Mouse (Mus musculus) spleen, adult 2 months (tissue): ENCODE results near the gene Gm6871. TPM values are rescaled to one million over a fixed set of nuclear protein-coding genes. Genes with fewer than 3 reads are reported as not detected.

ENCODE experiments used
- DNase-seq, 2 experiments: peaks; one replicate each; pipeline versions ENCODE4 v3.0.0 to v3.0.0-alpha.2; 2012 to 2021; ENCODE audit warnings: low spot score in 2 of 2, low read depth in 1 of 2
- H3K27ac ChIP-seq: fragments of 200-500 bp; 2 replicates; pipeline ENCODE4 v1.5.1; 2012; ENCODE audit warnings: low read length, inconsistent platforms; ENCODE audit not compliant: insufficient read depth
- H3K27me3 ChIP-seq: fragments of 200-500 bp; 2 replicates; pipeline ENCODE4 v1.6.1; 2012; ENCODE audit warnings: mild to moderate bottlenecking, moderate library complexity, low read length, inconsistent platforms; ENCODE audit not compliant: control insufficient read depth, insufficient read depth
- H3K36me3 ChIP-seq: fragments of 200-500 bp; 2 replicates; pipeline ENCODE4 v1.6.1; 2012; ENCODE audit warnings: mild to moderate bottlenecking, low read length, inconsistent platforms; ENCODE audit not compliant: control insufficient read depth, insufficient read depth
- H3K4me1 ChIP-seq: fragments of 200-500 bp; 2 replicates; pipeline ENCODE4 v1.6.1; 2011; ENCODE audit warnings: inconsistent platforms; ENCODE audit not compliant: control insufficient read depth, insufficient read depth, insufficient read length
- H3K4me3 ChIP-seq: fragments of 200-500 bp; 2 replicates; pipeline ENCODE4 v1.5.1; 2011; ENCODE audit warnings: mild to moderate bottlenecking, inconsistent platforms; ENCODE audit not compliant: insufficient read depth, insufficient read length; ENCODE audit errors: extremely low read depth
- CTCF ChIP-seq: fragments of 200-500 bp; IDR thresholded peaks from 2 replicates; pipeline ENCODE4 v1.5.1; 2011; ENCODE audit warnings: mild to moderate bottlenecking, inconsistent platforms; ENCODE audit not compliant: insufficient read depth, insufficient read length, insufficient replicate concordance; ENCODE audit errors: extremely low read depth
- POLR2A ChIP-seq: fragments of 200-500 bp; IDR thresholded peaks from 2 replicates; pipeline ENCODE4 v1.6.1; 2011; ENCODE audit warnings: low read depth, low read length, inconsistent platforms
- WGBS: fragments of 180-500 bp; shearing (Covaris S2); methylation state at CpG from one replicate; pipeline ENCODE4 v1.1.7; 2018; 5-methylcytosine and 5-hydroxymethylcytosine counted together
- polyA plus RNA-seq: library from polyadenylated mRNA; depleted of rRNA; stranded (reverse); fragments of >200 nt; gene quantifications from 2 replicates; pipeline ENCODE4 v1.2.3, GENCODE M21; 2012

The Gm6871 gene
- polyA plus RNA-seq, 1 experiment = not detected

GRCm38 (mm10) chr7:41582028-41582427 lies 8.6 kb upstream of the Gm6871 start:
- Histone ChIP-seq H3K4me3 (no peak overlapping the region), H3K27me3 (no peaks in the 10 kb centered on the region), H3K27ac (no peak overlapping the region), H3K4me1 (no peaks in the 10 kb centered on the region), H3K36me3 (no peaks in the 10 kb centered on the region)
- DNase-seq = no peak
- TF ChIP-seq CTCF = no peak
- no peak for TF ChIP-seq POLR2A

- no peak for DNase-seq
- Histone ChIP-seq H3K4me3 (no peak overlapping the region), H3K36me3 (no peaks in the 10 kb centered on the region), H3K4me1 (no peaks in the 10 kb centered on the region), H3K27ac (no peak overlapping the region), H3K27me3 (no peaks in the 10 kb centered on the region)
- WGBS = 95% methylated on average over 2 of the region's 2 CpGs
- TF ChIP-seq CTCF = no peak
- no peak for TF ChIP-seq POLR2A
Measured at GRCm38 (mm10) chr7:41577956-41578355, 4.5 kb upstream of the Gm6871 start.

DNA sequence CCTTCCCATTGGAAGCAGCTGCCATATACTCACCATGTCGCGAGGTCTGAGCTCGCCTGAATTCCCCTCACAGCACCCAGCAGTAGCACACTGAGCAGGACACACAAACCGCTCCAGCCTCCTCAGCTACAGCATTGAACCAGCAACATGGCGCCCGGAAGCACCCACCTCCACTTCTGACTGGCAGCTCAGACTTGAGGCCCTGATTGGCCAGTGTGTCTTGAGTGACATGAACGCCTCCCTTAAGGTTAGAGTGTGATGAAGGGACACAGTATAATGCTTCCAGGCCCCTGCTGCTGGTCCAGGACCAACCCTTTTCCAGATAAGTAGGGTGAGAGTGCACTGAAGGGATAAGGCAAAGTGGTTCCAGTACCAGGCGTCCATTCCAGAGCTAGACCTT lies 12.8 kb downstream of the Gm6871 start:
- H3K27me3 ChIP-seq = no peaks in the 10 kb centered on the region
- TF ChIP-seq CTCF = no peak
- TF ChIP-seq POLR2A = no peak
- no peak overlapping the region for H3K4me3 ChIP-seq
- H3K27ac ChIP-seq = no peak overlapping the region
- no peaks in the 10 kb centered on the region for H3K4me1 ChIP-seq
- DNase-seq = no peak
- no peaks in the 10 kb centered on the region for H3K36me3 ChIP-seq
- 74% methylated on average over 8 of the region's 8 CpGs for WGBS

GRCm38 (mm10) chr7:41512672-41513071 lies 60.8 kb downstream of the Gm6871 start:
- Histone ChIP-seq H3K4me3 (no peak overlapping the region), H3K4me1 (no peaks in the 10 kb centered on the region), H3K27me3 (no peaks in the 10 kb centered on the region), H3K36me3 (no peaks in the 10 kb centered on the region), H3K27ac (no peak overlapping the region)
- DNase-seq = no peak
- 83% methylated on average over 3 of the region's 3 CpGs for WGBS
- TF ChIP-seq CTCF = no peak
- TF ChIP-seq POLR2A = no peak

DNA sequence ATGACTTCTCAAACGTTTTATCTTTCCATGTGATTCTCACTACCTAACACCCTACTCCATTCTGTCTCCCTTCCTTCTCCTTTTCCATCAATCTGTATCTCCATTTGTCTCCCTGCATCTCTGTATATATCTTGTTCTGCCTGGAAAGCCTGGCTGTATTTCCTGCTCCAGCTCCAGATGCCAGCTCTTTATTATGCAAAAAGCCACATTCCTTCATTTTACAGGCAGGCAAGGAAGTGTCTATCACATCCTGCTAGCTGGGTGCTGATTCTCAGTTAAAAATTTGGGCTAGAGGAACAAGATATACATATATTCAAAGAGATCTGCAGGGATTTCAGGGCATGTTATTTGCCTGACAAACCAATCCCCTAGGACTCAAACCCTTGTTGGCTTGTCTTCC lies 61.3 kb downstream of the Gm6871 start:
- no peaks in the 10 kb centered on the region for H3K4me1 ChIP-seq
- H3K36me3 ChIP-seq = no peaks in the 10 kb centered on the region
- WGBS = 26% methylated on average over 1 of the region's 1 CpGs
- TF ChIP-seq POLR2A = no peak
- no peak for TF ChIP-seq CTCF
- H3K27me3 ChIP-seq = no peaks in the 10 kb centered on the region
- no peak overlapping the region for H3K4me3 ChIP-seq
- no peak overlapping the region for H3K27ac ChIP-seq
- no peak for DNase-seq

DNA sequence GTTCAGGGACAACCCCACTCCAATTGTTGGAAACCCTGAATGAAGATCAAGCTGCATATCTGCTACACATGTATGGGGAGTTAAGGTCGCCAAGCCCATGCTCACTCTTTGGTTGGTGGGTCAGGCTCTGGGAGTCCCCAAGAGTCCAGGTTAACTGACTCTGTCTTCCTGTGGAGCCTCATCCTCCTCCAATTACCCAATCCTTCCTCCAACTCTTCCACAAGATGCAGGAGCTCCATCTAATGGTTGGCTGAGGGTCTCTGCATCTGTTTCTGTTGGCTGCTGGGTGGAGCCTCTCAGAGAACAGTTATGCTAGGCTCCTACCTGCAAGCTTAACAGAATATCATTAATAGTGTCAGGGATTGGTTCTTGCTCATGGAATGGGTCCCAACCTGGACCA lies 71.1 kb downstream of the Gm6871 start:
- H3K27ac ChIP-seq = no peak overlapping the region
- H3K4me1 ChIP-seq = no peaks in the 10 kb centered on the region
- H3K36me3 ChIP-seq = no peaks in the 10 kb centered on the region
- 41% methylated on average over 1 of the region's 1 CpGs for WGBS
- H3K4me3 ChIP-seq = no peak overlapping the region
- DNase-seq = no peak
- TF ChIP-seq POLR2A = no peak
- no peak for TF ChIP-seq CTCF
- no peaks in the 10 kb centered on the region for H3K27me3 ChIP-seq

DNA sequence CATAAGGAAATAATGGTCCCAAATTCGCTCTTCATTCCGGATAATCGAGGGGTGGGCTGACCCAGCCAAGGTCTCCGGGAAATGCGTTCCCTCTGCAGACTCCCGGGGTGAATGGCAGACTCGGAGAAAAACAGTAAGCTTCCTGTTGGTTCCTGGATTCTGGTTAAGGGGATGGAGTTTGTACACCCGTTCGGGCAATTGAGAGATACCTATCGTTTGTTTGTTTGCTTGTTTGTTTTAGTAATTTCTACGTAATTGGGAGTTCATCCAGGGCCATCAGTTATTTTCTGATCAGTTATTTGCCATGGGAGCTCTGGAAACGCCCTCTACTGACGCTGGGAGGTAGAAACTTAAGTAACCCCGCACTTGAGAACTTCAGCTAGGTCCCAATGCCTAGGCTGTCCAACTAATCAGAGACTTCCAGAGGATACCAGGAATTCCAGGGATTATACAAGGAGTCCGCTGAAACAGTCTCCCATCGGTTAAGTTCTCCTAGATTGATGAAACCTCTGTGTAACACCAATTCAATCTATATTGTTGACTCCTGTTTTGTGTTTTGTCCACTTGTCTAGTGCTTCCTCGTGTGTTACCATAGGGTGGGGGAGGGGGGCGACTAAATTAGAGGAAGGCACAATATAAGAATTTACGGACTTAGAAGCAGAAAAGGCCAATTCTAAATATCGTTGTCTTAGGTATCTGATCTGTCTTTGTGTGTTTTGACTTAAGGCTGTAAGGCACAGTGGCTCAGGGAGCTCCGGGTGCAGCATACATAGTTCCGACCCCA lies 73.1 kb downstream of the Gm6871 start:
- Histone ChIP-seq H3K4me3 (peak overlapping the region; percentile 78), H3K27me3 (no peaks in the 10 kb centered on the region), H3K4me1 (no peaks in the 10 kb centered on the region), H3K36me3 (no peaks in the 10 kb centered on the region), H3K27ac (no peak overlapping the region)
- DNase-seq = peak; percentile 36 to 67
- TF ChIP-seq POLR2A = no peak
- no peak for TF ChIP-seq CTCF
- WGBS = 14% methylated on average over 22 of the region's 22 CpGs
